Mouse (Mus musculus) stomach, embryonic 14.5 days (tissue): ENCODE data around the gene Cep78. TPM values are rescaled to one million over a fixed set of nuclear protein-coding genes. Genes with fewer than 3 reads are reported as not detected.
A peak's percentile ranks its signal among the peaks of the same experiment; 100 is the strongest.
"Not testable (repeated sequence)": the region's sequence is repeated elsewhere in the genome, so short reads cannot be mapped to it uniquely, and the experiment has no call there.

Experiments used
- ATAC-seq: fragments of 200-750 bp; cut with Nextera tagmentation; 2 replicates; pipeline ENCODE4 v1.8.0; 2017; ENCODE audit warnings: low read depth, moderate TSS enrichment; ENCODE audit not compliant: insufficient number of reproducible peaks, insufficient read depth, low FRiP score
- H3K27ac ChIP-seq: fragments of 300-500 bp; sonication (generic); 2 replicates; pipeline ENCODE4 v1.5.1; 2014; ENCODE audit warnings: mild to moderate bottlenecking, low read length, moderate library complexity, mixed read lengths
- H3K27me3 ChIP-seq: fragments of 300-500 bp; sonication (generic); 2 replicates; pipeline ENCODE4 v1.6.1; 2014; ENCODE audit warnings: low read length, control low read depth, mixed read lengths; ENCODE audit not compliant: control insufficient read depth, insufficient read depth
- H3K36me3 ChIP-seq: fragments of 300-500 bp; sonication (generic); 2 replicates; pipeline ENCODE4 v1.6.1; 2014; ENCODE audit warnings: mild to moderate bottlenecking, control low read depth, low read length, moderate library complexity, mixed read lengths; ENCODE audit not compliant: control insufficient read depth, insufficient read depth
- H3K4me1 ChIP-seq: fragments of 300-500 bp; sonication (generic); 2 replicates; pipeline ENCODE4 v1.6.1; 2014; ENCODE audit warnings: low read length, control low read depth, mixed read lengths; ENCODE audit not compliant: control insufficient read depth, insufficient read depth
- H3K4me2 ChIP-seq: fragments of 300-500 bp; sonication (generic); replicated peaks from 2 replicates; pipeline ENCODE4 v1.6.1; 2014; ENCODE audit warnings: low read depth, low read length, control low read depth
- H3K4me3 ChIP-seq: fragments of 300-500 bp; sonication (generic); 2 replicates; pipeline ENCODE4 v1.5.1; 2014; ENCODE audit warnings: low read depth, low read length, control low read depth
- H3K9ac ChIP-seq: fragments of 300-500 bp; sonication (generic); replicated peaks from 2 replicates; pipeline ENCODE4 v1.6.1; 2014; ENCODE audit warnings: low read depth, mild to moderate bottlenecking, control low read depth, low read length, moderate library complexity, mixed read lengths
- H3K9me3 ChIP-seq: fragments of 300-500 bp; sonication (generic); 2 replicates; pipeline ENCODE4 v1.6.1; 2016; ENCODE audit warnings: low read depth, low read length, control low read depth; ENCODE audit not compliant: control insufficient read depth
- WGBS: fragments of 180-500 bp; shearing (Covaris S2); extraction: QIAGEN DNeasy Blood & Tissue Kit; methylation state at CpG from one replicate; pipeline ENCODE4 v1.1.7; 2014; 5-methylcytosine and 5-hydroxymethylcytosine counted together
- polyA plus RNA-seq: library from polyadenylated mRNA; unstranded; fragments of >200 nt; fragmentation: Nextera tagmentation; extraction: Ambion mirVana; gene quantifications from 2 replicates; pipeline ENCODE4 v1.2.1, GENCODE M21; 2014

The Cep78 gene
- 25.7 and 26.1 TPM in 2 replicates for polyA plus RNA-seq

DNA sequence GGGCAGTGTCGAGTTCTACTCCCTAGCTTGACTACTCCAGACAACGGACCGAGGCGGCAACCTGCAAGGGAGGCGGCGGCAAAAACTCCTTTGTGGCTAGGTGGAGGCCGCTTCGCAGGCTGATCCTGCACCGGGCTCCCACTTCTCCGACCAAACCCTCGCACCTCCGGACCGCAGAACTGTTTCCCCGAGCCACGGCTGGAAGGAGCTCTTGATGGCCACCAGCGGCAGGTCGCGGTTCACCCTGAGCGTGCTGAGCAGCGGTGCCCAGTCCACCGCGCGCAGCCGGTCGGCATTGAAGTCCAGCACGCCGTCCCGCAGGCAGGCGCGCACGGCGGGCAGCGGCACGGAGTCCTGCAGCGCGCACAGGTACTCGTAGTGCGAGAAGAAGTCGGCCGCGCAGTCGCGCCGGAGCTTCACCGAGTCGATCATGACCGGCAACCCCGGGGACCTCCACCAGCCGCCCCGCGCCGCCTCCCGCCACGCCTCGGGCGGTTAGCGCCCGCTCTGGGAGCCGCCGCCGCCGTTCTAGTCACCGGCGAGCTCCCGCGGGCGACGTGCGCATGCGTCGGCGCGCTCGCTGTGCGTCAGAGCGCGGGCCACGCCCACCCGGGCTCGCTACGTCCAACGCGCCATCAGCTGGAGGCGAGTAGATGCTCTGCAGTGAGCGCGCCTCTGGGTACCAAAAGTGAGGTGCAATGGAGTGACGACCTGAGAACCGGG lies at the start of gene Cep78:
Gene Cep78, minus strand, starts transcription at position 541 of the 723 bp plus-strand sequence.
- Histone ChIP-seq H3K27ac (peak within 1 kb of the TSS; percentile 79), H3K4me2 (peak within 1 kb of the TSS; percentile 77), H3K4me3 (peak within 1 kb of the TSS; percentile 81), H3K27me3 (no peaks in the 10 kb centered on the region), H3K9me3 (no peaks in the 10 kb centered on the region), H3K4me1 (peaks cover 9% of the 10 kb centered on the region), H3K36me3 (no peaks in the 10 kb centered on the region), H3K9ac (peak within 1 kb of the TSS; percentile 77)
- under 1% methylated on average over 88 of the region's 88 CpGs for WGBS
- peak; percentile 93 for ATAC-seq

DNA sequence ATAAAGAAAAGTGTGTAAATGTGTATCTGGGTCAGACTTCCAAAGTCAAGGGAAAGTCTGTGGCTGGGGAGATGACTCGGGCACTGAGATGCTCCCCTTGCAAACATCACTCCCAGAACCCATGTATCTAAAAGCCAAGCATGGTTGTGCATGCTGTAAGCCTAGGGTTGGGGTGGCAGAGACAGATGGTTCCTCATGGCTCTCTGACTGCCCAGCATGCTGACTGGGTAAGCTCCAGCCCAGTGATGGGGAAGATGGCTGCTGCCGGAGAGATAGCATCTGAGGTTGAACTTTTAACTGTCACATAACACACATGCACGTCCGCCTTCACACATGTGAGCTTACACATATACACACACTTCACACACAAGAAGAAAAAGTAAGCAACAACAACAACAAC lies 46.5 kb upstream of the Cep78 start:
- H3K4me2 ChIP-seq = no peak overlapping the region
- no peak overlapping the region for H3K4me3 ChIP-seq
- H3K4me1 ChIP-seq = no peaks in the 10 kb centered on the region
- ATAC-seq = no peak
- 77% methylated on average over 4 of the region's 4 CpGs for WGBS
- no peak overlapping the region for H3K27ac ChIP-seq
- no peaks in the 10 kb centered on the region for H3K9me3 ChIP-seq
- no peaks in the 10 kb centered on the region for H3K27me3 ChIP-seq
- H3K36me3 ChIP-seq = no peaks in the 10 kb centered on the region
- no peak overlapping the region for H3K9ac ChIP-seq

DNA sequence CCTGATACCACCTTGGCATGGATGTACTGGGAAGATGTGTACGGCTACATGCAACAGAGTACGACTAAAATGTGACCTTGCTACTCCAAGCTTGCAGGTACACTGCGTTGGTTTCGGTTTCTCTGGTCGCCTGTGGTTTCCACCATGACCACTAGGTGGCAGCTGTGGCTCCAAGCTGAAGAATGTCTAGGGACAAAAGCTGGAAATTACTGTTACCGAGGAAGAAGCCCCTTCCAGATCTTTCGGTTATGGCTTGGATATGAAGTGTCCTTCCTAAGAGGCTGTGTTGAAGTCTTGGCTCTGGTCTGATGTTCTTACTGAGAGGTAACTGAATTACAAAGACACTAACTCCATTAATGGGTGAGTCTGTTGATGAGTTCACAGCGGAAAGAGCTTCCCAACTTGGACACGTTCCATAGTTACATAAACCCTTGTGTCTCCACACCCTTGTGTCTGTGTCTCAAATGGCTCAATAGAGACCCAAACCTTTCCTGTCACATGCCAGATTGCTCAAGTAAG lies 44.5 kb upstream of the Cep78 start:
- not testable (repeated sequence) for H3K4me1 ChIP-seq, H3K36me3 ChIP-seq, H3K9me3 ChIP-seq, H3K9ac ChIP-seq, H3K27ac ChIP-seq, H3K27me3 ChIP-seq
- Histone ChIP-seq H3K4me3 (peak overlapping the region; percentile 23), H3K4me2 (peak overlapping the region; percentile 44)
- ATAC-seq = peak; percentile 37; the same call in 1 of the 2 replicates
- 25% methylated on average over 7 of the region's 9 CpGs for WGBS

DNA sequence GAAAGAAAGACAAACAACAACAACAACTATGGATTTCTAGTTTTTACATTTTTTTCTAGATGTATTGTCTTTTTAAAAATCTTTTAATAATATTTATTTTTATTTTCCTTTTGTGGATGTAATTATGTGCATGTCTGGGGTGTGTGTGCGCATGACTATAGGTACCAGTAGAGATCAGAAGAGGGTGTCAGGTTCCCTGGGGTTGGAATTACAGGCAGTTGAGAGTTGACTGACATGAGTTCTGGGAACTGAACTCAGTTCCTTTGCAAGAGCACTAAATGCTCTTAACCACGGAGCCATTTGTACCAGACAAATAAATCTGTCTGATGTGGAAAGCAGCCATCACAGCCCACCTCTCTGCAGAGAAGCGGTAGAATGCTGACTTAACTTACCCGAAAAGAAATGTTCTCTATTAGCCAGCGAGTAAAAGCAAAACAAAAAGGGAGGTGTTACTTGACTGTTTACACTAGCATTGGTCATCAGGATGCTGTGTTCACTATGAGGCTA lies 44.0 kb upstream of the Cep78 start:
- H3K9me3 ChIP-seq = no peaks in the 10 kb centered on the region
- peak overlapping the region; percentile 44 for H3K4me2 ChIP-seq
- H3K27ac ChIP-seq = no peak overlapping the region
- H3K9ac ChIP-seq = no peak overlapping the region
- ATAC-seq = no peak
- H3K27me3 ChIP-seq = no peaks in the 10 kb centered on the region
- H3K4me3 ChIP-seq = peak overlapping the region; percentile 23
- H3K36me3 ChIP-seq = no peaks in the 10 kb centered on the region
- no peaks in the 10 kb centered on the region for H3K4me1 ChIP-seq
- WGBS = 46% methylated on average over 5 of the region's 5 CpGs

DNA sequence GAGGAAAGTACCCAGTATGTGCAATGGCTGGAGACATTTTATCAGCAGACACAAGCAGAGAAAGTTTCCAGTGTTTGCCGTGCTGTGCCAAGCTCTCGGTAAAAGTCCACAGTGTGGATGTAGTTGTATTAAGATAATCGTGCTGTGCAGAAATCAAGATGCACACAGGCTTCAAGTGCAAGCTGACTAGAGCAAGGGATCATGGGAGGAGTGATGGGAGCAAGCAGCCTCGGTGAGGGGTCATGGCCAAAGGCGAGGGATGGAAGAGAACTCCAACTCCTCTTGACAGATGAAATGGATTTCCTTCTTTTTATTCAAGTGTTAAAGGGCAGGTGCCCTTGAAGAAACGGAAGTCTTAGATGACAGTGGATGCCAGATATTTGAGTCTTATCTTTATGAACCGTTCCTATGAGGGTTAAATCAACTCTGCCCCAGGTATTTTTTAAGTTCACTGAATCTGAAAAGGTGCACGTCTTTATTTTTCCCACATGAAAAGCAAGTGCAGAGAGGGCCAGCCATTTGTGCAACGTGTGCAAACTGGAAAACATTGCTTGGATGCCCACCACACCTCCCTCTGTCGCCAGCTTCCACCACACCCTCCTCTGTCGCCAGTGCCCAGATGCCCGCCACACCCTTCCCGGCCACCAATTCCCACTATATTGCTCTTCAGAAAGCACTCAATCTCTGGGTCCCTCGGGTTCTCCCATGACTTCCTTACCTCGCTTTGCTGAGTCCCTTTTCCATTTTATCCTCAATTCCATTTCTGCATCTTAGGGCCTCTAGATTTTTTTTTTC lies 43.3 kb upstream of the Cep78 start:
- ATAC-seq = no peak
- Histone ChIP-seq H3K9me3 (no peaks in the 10 kb centered on the region), H3K36me3 (no peaks in the 10 kb centered on the region), H3K9ac (no peak overlapping the region), H3K4me3 (no peak overlapping the region), H3K27ac (no peak overlapping the region), H3K4me2 (no peak overlapping the region), H3K4me1 (no peaks in the 10 kb centered on the region), H3K27me3 (no peaks in the 10 kb centered on the region)
- 77% methylated on average over 15 of the region's 15 CpGs for WGBS

DNA sequence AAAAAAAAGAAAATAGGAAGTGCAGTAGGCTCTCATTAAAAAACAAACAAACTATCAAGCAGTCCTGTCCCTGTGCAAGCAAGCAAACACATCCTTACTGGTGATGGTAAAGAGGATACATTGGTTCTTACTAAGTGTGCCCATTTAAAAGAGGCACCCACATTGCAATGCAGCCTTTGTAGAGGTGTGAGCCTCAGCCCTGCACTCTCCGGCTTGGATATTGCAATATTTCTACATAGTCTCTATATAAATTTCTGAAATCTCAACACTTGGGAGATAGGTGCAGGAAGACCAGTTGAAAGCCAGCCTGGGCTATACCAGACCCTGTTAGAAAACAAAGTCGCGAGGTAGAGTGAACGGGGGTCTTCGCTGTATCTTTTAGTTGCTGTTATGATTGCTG lies 41.5 kb upstream of the Cep78 start:
- Histone ChIP-seq H3K36me3 (no peaks in the 10 kb centered on the region), H3K27me3 (no peaks in the 10 kb centered on the region), H3K9ac (no peak overlapping the region), H3K9me3 (no peaks in the 10 kb centered on the region), H3K27ac (no peak overlapping the region), H3K4me2 (no peak overlapping the region), H3K4me3 (no peak overlapping the region), H3K4me1 (no peaks in the 10 kb centered on the region)
- WGBS = 97% methylated on average over 5 of the region's 5 CpGs
- no peak for ATAC-seq

DNA sequence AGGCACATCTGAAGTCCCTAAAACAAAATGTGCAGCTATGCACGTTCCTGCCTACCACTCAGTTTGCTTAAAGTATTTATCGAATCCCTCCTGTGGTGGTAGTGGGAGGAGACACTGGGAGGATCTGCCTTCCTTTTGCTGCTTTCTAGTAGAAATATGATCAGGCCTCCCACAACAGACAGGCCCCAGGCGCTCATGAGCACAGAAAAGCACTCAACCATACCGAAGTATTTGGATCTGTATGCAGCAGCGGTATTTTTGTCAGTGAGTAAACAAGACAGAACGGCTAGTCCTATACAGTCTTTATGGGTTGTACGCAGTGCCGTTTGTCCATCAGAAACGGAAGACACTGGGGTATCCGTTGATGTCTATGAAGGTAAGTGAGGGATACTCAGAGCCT lies 37.4 kb upstream of the Cep78 start:
- ATAC-seq = no peak
- no peak overlapping the region for H3K9ac ChIP-seq

DNA sequence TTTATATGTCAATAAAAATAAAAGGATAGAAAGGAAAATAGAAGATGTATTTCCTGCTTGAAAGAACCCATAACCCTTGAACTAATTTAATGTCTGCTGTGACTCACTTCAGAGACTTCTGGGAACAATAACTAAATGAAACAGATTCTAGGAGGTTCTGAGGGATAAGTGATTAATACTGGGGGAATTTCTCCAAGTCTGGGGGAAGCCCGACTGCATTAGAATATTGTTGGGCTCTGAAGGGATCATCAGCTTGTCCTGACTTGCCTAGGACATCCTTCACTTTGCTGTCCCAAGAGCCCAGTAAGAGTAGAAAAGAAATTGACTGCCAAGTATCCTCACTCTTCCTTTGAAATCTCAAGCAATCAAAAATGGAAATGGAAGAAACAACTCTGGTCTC lies 31.4 kb upstream of the Cep78 start:
- H3K27ac ChIP-seq = no peak overlapping the region
- H3K4me2 ChIP-seq = no peak overlapping the region
- H3K9me3 ChIP-seq = no peaks in the 10 kb centered on the region
- 46% methylated on average over 1 of the region's 1 CpGs for WGBS
- H3K36me3 ChIP-seq = no peaks in the 10 kb centered on the region
- H3K4me3 ChIP-seq = no peak overlapping the region
- no peak overlapping the region for H3K9ac ChIP-seq
- 0 out of 2 replicates have a peak, but pooled peaks cover 2% of the 10 kb centered on the region for H3K4me1 ChIP-seq
- no peak for ATAC-seq
- H3K27me3 ChIP-seq = no peaks in the 10 kb centered on the region

More for the DNA sequence above, 37.4 kb upstream of the Cep78 start:
- H3K4me3 ChIP-seq = no peak overlapping the region
- no peaks in the 10 kb centered on the region for H3K36me3 ChIP-seq
- no peak overlapping the region for H3K27ac ChIP-seq
- H3K4me1 ChIP-seq = no peaks in the 10 kb centered on the region
- 60% methylated on average over 10 of the region's 10 CpGs for WGBS
- no peak overlapping the region for H3K4me2 ChIP-seq
- H3K9me3 ChIP-seq = no peaks in the 10 kb centered on the region
- H3K27me3 ChIP-seq = no peaks in the 10 kb centered on the region
